In genomic region chr16:58522677-58523043, GRCm38 (mm10) we compare ENCODE assay signal across 8 mouse cellular contexts. TPM values are rescaled to one million over a fixed set of nuclear protein-coding genes. Genes with fewer than 3 reads are reported as not detected.
DNase-seq lines count a peak whose midpoint lies in the region; ATAC-seq and TF ChIP-seq lines count a peak whose summit lies in the region.

No protein-coding gene starts in this region.

- H3K27me3 ChIP-seq in hindbrain, postnatal 0 days (ENCODE audit: insufficient read depth, low read length): no peaks in the 10 kb centered on the region
- no peaks in the 10 kb centered on the region; the same call in 1 of the 2 replicates for H3K27me3 ChIP-seq in midbrain, embryonic 15.5 days (replicated peaks)

- no peak for TF ChIP-seq CTCF in hindbrain, postnatal 0 days (IDR thresholded peaks at IDR 0.05; ENCODE audit: low read depth)

- no peaks in the 10 kb centered on the region for H3K4me1 ChIP-seq in hindbrain, postnatal 0 days (ENCODE audit: insufficient read depth, low read length)
- peaks cover 7% of the 10 kb centered on the region for H3K4me1 ChIP-seq in midbrain, embryonic 15.5 days

- under 1% methylated on average over 16 of the region's 16 CpGs for WGBS in hindbrain, postnatal 0 days
- 0% methylated on average over 16 of the region's 16 CpGs for WGBS in midbrain, embryonic 15.5 days

- peak; percentile 58 for DNase-seq in embryo, embryonic 10 days (ENCODE audit: low spot score)
- no peak for DNase-seq in embryo, embryonic 9.5 days (ENCODE audit: extremely low spot score)
- peak; percentile 11 for DNase-seq in right cerebral cortex, adult 18-20 months
- no peak for DNase-seq in right cerebral cortex, postnatal 36 days (ENCODE audit: low spot score in 2 of 2)
- no peak for DNase-seq in hindbrain, postnatal 0 days (ENCODE audit: low spot score)
- no peak for DNase-seq in cerebellum, adult 11-12 months
- no peak for DNase-seq in right cerebral cortex, postnatal 10 days (ENCODE audit: low spot score in 2 of 2)

- H3K9ac ChIP-seq in hindbrain, postnatal 0 days (replicated peaks; ENCODE audit: low read length): peak overlapping the region; percentile 76
- H3K9ac ChIP-seq in midbrain, embryonic 15.5 days: peak overlapping the region; percentile 61

- no peak; the same call in 1 of the 2 replicates for ATAC-seq in hindbrain, postnatal 0 days
- peak; percentile 82 for ATAC-seq in midbrain, embryonic 15.5 days (replicated peaks)

- H3K27ac ChIP-seq in hindbrain, postnatal 0 days: peak overlapping the region; percentile 76
- peak overlapping the region; percentile 63 for H3K27ac ChIP-seq in midbrain, embryonic 15.5 days

- H3K36me3 ChIP-seq in hindbrain, postnatal 0 days (ENCODE audit: insufficient read depth, low read length): no peaks in the 10 kb centered on the region
- H3K36me3 ChIP-seq in midbrain, embryonic 15.5 days (replicated peaks): no peaks in the 10 kb centered on the region

- 0 out of 2 replicates have a peak, but pooled peaks cover 3% of the 10 kb centered on the region for H3K9me3 ChIP-seq in hindbrain, postnatal 0 days (ENCODE audit: low read length)
- no peaks in the 10 kb centered on the region; the same call in 1 of the 2 replicates for H3K9me3 ChIP-seq in midbrain, embryonic 15.5 days

- peak overlapping the region; percentile 89 for H3K4me3 ChIP-seq in hindbrain, postnatal 0 days (ENCODE audit: low read length)
- peak overlapping the region; percentile 79 for H3K4me3 ChIP-seq in midbrain, embryonic 15.5 days

- H3K4me2 ChIP-seq in hindbrain, postnatal 0 days (ENCODE audit: low read depth, low read length): peak overlapping the region; percentile 76
- peak overlapping the region; percentile 94 for H3K4me2 ChIP-seq in midbrain, embryonic 15.5 days

RNA-seq across cellular contexts. Expression of gene St3gal6, which starts 1.4 kb away (rescaled TPM):
- total RNA-seq in hindbrain, postnatal 0 days (2014; rRNA removed): 4.4 and 10.8 TPM in 2 replicates
- polyA plus RNA-seq in hindbrain, postnatal 0 days (2015; fragmentation: Nextera tagmentation; extraction: Ambion mirVana): 18.5 and 20.5 TPM in 2 replicates
- 12.1 and 13.6 TPM in 2 replicates for polyA plus RNA-seq in midbrain, embryonic 15.5 days (2015; fragmentation: Nextera tagmentation; extraction: Ambion mirVana)

Comparison
In these comparisons a context has a peak if more than half of its experiments do, and no peak if none do; other contexts are left out.
1. DNase-seq: peak in embryo, embryonic 10 days (single experiment) and right cerebral cortex, adult 18-20 months (single experiment); none in embryo, embryonic 9.5 days (single experiment), right cerebral cortex, postnatal 36 days (0 of 2), hindbrain, postnatal 0 days (single experiment), cerebellum, adult 11-12 months (single experiment) and right cerebral cortex, postnatal 10 days (0 of 2).